Mouse (Mus musculus) erythroblast, adult 5-6 weeks (primary cell): ENCODE measurements around the gene Pcgf1. TPM values are rescaled to one million over a fixed set of nuclear protein-coding genes. Genes with fewer than 3 reads are reported as not detected.

ENCODE experiments used
- ATAC-seq: replicated peaks from 2 replicates; pipeline ENCODE4 v1.8.0; 2016; ENCODE audit warnings: moderate number of reproducible peaks, mild to moderate bottlenecking, moderate TSS enrichment, inconsistent platforms; ENCODE audit not compliant: poor library complexity, low FRiP score, severe bottlenecking
- total RNA-seq, 2 experiments: library from RNA; stranded (forward) in 1 of 2; stranded (reverse) in 1 of 2; fragments of 150-400 nt in 1 of 2; fragments of 200-764, 138-1000 nt in 1 of 2; gene quantifications; 2 replicates each; pipeline versions ENCODE4 v1.2.3 to v1.2.4; 2015 to 2017; ENCODE audit warnings: low replicate concordance in 2 of 2

The Pcgf1 gene
- total RNA-seq, 2 experiments from 2014 or later, result 18.1 to 19.8 TPM

DNA sequence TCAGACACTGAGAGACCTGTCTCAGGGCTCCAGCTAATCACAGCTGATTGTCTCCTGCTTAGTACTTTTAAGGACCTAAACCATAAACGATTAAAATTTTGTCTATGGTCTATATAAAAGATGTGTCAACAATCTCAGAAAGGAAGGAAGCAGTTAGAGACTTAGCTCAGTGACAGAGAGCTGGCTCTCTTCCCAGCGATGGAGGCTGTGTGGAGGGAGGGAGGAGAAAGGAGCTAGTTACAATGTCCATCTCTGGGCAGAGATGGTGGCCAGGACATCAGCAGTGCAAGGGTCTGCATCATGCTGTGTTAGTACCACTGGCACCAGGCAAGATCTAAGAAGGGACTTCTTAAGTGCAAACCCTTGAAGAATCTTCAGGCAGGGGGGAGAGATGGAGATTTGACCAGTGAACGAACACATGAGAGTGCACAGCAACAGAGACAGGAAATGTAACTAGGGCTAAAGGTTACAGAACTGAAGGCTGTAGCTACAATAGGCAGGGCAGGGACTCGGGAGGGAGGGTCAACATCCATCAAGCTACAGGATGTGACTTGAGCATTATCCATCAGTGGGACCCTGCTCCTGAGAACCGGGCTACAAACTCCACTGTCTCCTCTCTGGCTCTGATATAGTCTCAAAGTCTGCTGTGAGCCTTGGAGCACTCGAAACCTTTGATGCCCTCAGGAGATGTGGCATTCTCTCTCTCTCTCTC lies 14.9 kb downstream of the Pcgf1 start:
- ATAC-seq, result no peak

DNA sequence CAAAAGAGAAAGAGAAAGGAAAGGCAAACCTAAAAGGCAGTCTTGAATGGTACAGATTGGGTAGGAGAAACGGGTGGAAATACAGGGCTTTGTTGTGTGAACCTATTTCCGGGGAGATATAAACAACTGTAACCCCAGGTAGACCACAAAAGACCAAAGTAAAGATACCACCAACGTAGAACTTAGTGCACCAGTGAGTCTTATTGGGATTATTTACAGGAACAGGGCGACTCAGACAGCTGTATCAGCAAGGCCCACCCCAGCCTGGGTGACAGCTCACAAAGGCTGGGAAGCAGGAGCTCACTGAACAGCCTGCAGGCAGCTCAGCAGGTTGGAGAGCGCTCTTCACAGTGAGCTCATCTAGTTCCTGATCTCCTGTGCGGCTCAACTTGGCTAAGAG lies 18.3 kb downstream of the Pcgf1 start:
- no peak for ATAC-seq

DNA sequence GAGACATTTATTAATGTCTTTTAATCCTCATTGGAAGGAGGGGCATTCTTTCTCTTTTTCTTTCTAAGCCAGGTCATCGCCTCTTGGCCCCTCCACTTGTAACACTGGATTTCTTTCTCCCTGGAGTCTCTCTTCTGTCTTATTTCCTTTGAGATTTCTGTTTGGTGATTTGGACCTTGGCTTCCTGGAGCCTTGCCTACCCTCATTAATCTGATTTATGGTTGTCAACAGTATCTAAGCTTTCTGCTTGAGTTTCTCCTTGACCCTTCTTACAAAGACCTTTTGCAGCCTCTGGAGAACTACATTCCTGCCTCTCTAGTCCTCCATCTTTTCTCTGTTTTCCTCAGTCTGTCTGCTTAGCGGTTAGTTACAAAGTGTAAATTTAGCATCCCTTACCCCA lies 20.7 kb downstream of the Pcgf1 start:
- no peak for ATAC-seq

DNA sequence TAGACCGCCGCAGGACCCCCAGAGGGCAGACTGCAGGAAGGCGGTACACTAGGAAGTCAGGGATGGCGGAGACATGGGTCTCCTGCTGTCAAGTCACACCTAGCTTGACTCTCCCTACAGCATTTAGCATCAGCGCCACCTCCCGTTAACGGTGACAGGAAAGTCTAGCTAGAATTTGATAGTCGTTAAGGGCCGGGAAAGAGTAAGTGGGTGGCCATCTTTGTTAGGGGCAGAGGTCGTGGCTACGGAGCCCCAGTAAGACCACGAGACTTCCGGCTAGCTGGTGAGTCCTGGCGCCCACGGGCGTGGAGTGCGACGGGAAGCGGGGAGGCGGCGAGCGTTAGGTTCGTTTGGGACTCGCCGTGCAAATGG lies 23.6 kb downstream of the Pcgf1 start, which contains the start of the genes Ccdc142 and Gm42688:
Gene Ccdc142 (plus strand): TSS at position 286 of the 372 bp plus-strand sequence.
Gene Gm42688 (plus strand): TSS at position 302 of the 372 bp plus-strand sequence.
- ATAC-seq, result peak; percentile 90

DNA sequence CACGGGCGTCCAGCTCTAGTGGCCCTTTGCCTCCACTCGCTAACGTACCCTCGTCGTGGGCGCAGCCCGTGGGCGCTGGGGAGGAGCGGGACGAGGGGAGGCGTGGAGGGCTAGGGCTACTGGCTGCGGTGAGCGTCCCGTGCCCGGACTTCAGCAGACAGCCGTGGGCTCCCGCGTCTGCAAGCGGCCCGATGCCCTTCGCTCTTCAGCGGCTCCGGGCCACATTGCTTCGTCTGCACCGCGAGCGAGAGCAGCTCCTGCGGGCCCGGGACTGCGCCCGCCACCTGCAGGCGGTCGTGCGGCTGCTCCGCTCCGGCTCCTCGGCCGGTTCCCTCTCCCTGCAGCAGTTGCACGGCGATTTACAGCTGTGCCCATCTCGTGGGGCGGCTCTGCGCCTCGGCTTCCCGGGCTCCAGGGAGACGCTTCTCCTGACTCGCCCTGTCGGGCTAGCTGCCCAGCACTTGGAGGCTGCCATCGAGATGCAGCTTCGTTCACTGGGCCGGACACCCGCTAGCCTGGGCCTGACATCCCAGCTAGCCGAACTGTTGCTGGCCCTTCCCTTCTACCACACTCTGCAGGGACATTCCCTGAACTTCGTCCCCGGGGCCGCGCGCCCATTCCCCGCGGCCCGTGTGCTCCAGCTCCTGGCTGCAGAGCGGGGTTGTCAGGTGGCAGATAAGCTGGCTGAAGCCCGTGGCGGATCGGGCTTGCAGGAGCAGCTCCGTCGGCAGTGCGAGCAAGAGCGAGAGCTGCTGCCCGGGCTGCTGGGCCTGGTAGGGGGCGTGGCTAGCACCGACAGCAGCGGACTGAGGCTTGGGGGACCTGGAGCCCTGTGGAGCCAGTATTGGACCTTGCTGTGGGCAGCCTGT lies 24.3 kb downstream of the Pcgf1 start:
- ATAC-seq, result peak; percentile 83

DNA sequence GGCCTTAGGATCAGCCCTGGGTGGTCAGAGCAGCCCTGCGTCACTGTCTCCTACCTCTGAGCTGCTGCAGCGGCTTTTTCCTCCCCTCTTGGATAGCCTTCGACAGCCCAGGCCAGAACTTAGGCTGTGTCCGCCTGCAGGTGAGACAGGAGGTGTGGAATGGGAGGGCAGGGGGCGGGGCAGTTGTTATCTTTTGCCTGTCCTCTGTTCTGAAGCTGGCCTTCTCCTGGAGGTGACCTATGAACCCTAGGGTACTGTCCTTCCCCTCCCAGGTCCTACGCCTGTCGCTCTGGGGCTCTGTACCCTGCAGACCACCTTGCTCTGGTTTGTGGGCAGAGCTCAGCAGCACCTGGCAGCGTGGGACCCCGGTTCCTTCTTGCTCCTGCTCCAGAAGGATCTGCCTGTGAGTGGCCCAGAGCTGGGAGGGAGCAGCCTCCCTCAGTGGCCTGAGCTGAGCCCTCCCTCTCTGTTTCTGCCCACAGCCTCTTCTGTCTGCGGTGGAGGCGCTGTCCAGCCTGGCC lies 25.5 kb downstream of the Pcgf1 start:
- no peak for ATAC-seq

DNA sequence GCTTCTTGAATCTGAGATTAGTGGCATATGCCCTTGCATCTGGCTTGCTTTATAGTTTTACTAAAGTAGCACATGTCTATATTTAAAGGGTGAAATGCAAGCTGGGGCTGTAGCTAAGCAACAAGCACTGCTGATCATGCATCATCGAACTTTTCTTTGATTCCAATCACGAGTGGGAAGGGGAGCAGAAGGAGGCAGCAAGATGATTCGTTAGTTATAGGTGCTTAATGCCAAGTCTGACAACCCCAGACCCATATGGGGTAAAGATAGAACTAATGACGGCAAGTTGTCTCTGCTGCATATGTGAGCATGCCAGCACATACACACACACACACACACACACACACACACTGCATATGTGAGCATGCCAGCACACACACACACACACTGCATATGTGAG lies 26.5 kb downstream of the Pcgf1 start:
- no peak for ATAC-seq

DNA sequence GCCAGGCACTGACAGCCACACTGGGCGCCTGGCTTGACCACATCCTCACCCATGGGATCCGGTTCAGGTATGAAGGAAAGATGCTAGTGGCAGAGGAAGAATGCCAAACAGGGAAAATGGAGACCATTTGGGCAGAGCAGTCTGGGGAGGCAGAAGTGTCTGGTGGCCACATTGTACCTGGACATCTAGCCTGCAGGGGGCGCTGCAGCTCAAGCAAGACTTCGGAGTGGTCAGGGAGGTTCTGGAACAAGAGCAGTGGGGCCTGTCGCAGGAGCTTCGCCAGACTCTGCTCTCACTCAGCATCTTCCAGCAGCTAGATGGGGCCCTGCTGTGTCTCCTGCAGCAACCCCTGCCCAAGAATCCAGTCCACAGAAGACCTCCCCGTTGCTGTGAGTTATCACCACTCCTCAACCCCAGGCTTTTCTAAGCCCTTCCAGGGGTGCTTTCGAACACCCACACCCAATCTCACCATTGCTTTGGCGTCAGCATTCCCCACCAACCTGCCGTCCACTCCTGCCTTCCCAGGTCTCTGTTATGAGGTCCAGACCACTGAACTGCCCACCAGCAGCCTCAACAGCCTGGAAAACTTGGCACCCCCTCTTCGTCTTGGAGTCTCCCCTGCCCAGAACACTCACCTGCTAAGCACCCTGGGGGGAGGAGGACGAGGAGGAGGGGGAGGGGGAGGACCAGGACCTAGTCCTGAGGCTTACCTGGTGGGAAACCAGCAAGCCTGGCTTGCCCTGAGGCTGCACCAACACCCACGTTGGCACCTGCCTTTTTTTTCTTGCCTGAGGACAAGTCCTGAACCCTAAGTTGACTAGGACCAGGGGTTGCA lies 30.1 kb downstream of the Pcgf1 start:
- ATAC-seq, result peak; percentile 78

DNA sequence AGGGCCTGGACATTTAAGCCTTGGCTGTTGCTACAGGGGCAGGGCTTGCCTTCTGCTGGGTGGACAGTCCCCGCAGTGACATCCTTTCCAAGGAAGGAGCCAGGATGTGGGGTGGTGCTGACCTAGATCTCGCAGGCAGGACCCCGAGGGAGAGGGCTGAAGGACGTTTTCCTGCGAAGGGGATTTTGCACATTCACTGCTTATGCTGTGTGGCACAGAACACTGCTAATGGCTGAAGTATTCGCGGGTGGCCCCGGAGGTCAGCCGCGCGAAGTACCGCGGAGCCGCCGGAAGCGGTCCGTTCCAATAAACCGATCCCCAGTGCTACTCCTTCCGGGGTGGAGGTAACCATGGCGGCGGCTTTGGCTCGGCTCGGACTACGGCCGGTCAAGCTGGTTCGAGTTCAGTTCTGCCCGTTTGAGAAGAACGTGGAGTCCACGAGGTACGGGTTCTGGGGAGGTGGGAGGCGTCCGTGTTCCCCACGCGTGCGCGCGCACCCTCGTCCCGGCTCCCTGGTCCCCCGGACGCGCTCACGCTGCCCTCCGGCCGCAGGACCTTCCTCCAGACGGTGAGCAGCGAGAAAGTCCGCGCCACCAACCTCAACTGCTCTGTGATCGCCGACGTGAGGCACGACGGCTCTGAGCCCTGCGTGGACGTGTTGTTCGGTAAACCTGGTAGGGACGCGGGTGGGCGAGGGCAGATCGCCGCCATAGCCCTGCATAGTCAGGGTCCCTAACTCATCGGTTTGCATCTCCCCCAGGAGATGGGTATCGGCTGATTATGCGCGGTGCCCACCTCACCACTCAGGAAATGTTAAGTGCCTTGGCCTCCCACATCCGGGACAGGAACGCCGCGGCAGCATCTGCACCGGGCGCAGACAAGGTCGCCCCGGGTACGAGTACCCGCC lies 31.3 kb downstream of the Pcgf1 start, which contains the start of gene Mrpl53:
Gene Mrpl53 (plus strand): TSS at position 279 of the 907 bp plus-strand sequence.
- ATAC-seq, result peak; percentile 78

DNA sequence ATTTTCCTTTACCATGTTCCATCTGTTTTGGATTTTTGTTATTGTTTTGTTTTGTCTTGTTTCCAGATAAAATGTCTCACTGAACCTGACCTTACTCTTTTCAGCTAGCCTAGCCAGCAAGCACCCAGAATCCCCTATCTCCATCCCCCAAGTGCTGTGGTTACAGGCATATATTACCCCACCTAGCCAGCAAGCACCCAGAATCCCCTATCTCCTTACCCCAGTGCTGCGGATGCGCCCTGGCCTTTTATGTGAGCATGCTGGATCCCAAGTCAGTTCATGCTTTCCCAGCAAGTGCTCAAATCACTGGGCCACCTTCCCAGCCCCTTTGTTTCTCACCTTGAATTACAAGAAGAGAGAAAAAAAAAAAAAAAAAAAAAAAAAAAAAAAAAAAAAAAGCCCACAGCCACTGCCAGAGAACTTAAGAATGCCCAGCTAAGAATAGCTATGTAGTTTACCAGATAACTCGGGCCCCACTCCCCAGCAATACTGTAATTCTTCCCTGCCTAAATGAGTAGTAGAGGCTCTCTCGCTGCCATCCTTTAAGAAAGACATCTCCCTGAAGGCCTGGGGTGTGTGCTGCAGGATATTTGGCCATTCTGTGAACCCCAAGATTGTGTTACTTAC lies 34.0 kb downstream of the Pcgf1 start:
- ATAC-seq, result no peak

DNA sequence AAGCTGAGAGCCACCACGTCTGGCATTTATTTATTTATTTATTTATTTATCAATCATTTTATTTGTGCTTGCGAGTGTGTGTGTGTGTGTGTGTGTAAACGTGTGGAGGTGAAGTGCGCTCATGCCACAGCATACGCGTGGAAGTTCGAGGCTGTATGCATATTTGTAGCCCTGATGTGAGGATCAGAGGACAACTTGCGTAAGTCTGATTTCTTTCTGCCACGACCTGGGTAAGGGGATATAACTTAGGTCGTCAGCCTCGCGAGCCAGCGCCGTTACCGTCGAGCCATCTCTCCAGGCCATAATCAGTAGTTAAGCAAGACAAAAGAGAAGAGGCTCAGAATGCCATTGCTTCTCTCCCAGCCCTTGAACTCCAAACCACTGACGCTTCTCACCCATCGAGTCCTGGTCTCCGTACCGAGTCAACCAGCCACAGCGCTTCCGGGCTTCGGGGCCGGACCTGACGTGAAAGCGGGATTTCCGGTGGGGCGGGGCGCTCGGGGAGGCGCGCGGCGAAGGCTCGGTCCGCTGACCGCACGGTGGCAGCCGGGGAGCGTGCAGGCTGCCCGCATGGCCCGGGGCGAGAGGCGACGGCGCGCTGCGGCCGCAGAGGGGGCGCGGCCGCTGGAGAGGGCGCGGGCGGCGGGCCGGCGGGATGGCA lies 37.5 kb downstream of the Pcgf1 start, which contains the start of gene Mogs:
Gene Mogs (plus strand): TSS at position 486 of the 661 bp plus-strand sequence.
- peak; percentile 88 for ATAC-seq

DNA sequence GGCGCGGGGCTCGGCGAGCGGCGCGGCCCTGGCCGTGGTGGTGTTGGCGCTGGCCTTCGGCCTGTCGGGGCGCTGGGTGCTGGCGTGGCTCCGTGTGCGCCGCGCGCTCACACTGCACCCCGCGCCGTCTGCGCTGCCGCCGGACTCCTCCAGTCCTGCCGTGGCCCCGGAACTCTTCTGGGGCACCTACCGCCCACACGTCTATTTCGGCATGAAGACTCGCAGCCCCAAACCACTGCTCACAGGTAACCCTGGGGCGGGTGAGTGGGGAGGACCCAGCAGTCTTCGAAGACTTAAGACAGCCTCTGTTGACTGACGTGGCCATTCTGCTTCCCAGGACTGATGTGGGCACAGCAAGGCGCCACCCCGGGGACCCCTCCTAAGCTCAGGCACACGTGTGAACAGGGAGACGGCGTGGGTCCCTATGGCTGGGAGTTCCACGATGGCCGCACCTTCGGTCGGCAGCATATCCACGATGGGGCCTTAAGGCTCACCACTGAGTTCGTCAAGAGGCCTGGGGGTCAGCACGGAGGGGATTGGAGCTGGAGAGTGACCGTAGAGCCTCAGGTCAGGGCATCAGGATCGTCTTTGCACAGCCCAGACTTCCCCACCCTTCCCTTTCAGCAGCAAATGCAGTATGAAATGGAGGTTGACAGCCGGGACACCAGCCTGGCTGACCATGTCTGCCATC lies 38.2 kb downstream of the Pcgf1 start:
- peak; percentile 6; the same call in 1 of the 2 replicates for ATAC-seq

DNA sequence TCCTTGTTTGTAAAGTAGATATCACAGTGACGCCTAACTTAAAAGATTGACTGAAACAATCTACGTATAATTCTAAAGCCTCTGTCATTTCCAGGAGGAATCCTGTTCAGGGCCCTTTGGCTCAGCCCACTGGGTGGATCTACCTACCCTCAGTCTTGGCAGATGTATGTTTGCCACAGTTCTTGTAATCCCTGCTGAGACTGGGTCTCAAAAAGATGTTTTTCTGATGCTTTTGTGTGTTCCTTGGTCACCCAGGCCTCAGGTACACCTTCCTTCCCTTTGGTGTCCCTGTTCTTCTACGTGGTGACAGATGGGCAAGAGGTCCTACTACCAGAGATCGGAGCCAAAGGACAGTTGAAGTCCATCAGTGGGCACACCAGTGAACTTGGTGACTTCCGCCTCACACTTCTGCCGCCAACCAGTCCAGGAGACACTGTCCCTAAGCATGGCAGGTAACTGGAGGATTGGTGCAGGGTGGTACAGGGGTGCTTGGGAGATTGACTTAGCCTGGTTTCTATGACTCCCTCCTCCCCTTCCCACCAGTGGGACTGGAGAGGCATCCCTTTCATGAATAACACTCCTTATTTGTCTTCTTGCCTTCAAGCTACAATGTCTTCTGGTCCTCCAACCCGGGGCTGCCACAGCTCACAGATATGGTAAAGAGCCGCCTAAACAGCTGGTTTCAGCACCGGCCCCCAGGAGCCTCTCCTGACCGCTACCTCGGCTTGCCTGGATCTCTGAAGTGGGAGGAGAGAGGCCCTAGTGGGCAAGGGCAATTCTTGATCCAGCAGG lies 38.9 kb downstream of the Pcgf1 start:
- no peak for ATAC-seq

DNA sequence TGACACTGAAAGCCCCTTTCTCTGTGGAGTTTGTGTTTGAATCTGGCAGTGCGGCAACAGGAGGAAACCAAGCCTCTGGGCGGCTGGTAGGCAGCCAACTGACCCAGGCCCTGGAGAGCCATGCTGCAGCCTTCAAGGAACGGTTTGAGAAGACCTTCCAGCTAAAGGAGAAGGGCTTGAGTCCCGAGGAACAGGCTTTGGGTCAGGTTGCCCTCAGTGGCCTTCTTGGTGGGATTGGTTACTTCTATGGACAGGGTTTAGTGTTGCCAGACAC lies 39.4 kb downstream of the Pcgf1 start:
- no peak for ATAC-seq

DNA sequence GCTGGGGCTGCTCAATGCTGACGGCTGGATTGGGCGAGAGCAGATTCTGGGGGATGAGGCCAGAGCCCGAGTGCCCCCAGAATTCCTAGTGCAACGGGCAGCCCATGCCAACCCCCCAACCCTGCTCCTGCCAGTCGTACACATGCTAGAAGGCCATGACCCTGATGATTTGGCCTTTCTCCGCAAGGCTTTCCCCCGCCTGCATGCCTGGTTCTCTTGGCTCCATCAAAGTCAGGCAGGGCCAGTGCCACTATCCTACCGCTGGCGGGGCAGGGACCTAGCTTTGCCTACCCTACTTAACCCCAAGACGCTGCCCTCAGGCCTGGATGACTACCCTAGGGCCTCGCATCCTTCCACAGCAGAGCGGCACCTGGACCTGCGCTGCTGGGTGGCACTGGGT lies 39.9 kb downstream of the Pcgf1 start:
- no peak for ATAC-seq

DNA sequence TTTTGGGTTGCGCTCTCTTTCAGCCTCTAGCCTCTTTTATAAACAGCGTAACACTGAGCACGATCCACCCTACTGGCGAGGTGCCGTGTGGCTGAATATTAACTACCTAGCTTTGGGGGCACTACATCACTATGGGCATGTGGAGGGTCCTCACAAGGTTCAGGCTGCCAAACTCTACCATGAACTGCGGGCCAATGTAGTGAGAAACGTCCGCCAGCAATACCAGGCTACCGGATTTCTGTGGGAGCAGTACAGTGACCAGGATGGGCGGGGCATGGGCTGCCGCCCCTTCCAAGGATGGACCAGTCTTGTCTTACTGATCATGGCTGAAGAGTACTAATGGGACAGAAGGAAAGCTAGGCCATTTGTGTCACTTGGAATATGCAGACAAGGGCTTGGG lies 40.7 kb downstream of the Pcgf1 start:
- no peak for ATAC-seq
